Mouse (Mus musculus): ENCODE data around the gene Mpped2. TPM values are rescaled to one million over a fixed set of nuclear protein-coding genes. Genes with fewer than 3 reads are reported as not detected.

Gene Mpped2
- total and polyA plus RNA-seq, 3 experiments = 0.04 to 0.10 TPM; not detected in 1

GRCm38 (mm10) chr2:106798824-106799223 lies 105.8 kb downstream of the Mpped2 start:
- Histone ChIP-seq H3K27ac (ENCODE audit: control insufficient read depth, low read depth, low read length) (no peak overlapping the region), H3K9me3 (replicated peaks; ENCODE audit: insufficient read depth, low read length) (no peaks in the 10 kb centered on the region), H3K36me3 (ENCODE audit: control insufficient read depth in 1 of 2, insufficient read depth in 2 of 2, low read length in 2 of 2) (no peaks in the 10 kb centered on the region), H3K4me1 (ENCODE audit: control insufficient read depth in 1 of 2, insufficient read depth in 2 of 2, low read length in 2 of 2) (no peaks in the 10 kb centered on the region), H3K79me2 (ENCODE audit: control insufficient read depth, insufficient read depth, low read length, poor library complexity) (no peaks in the 10 kb centered on the region), H3K9ac (ENCODE audit: control insufficient read depth, low read depth, low read length, poor library complexity, severe bottlenecking) (no peak overlapping the region), H3K4me3 (ENCODE audit: control insufficient read depth in 1 of 2, insufficient read depth in 1 of 2, low read depth in 2 of 2, low read length in 2 of 2) (no peak overlapping the region), H3K27me3 (ENCODE audit: control insufficient read depth in 1 of 2, insufficient read depth in 2 of 2, low read length in 2 of 2) (no peaks in the 10 kb centered on the region; a peak in 1 of 4 replicates)
- no peak for DNase-seq (ENCODE audit: low read depth, low spot score)
- no peak for TF ChIP-seq RAD21 (IDR thresholded peaks at IDR 0.05; ENCODE audit: low read depth, low read length)
- no peak for TF ChIP-seq GATA1 (IDR thresholded peaks at IDR 0.05; ENCODE audit: low read depth, low read length)
- TF ChIP-seq TBP (IDR thresholded peaks at IDR 0.05; ENCODE audit: low read depth, low read length) = no peak
- no peak for TF ChIP-seq POLR2A (IDR thresholded peaks at IDR 0.05; ENCODE audit: control insufficient read depth in 1 of 2, insufficient read depth in 1 of 2, low read depth in 1 of 2, low read length in 2 of 2, poor library complexity in 1 of 2)
- TF ChIP-seq CTCF (IDR thresholded peaks at IDR 0.05 in 2 of 3, conservative IDR thresholded peaks at IDR 0.05 in 1 of 3; ENCODE audit: control insufficient read depth in 1 of 3, insufficient read depth in 1 of 3, low read depth in 2 of 3, low read length in 3 of 3, poor library complexity in 1 of 3, severe bottlenecking in 1 of 3) = no peak
- TF ChIP-seq BHLHE40 (IDR thresholded peaks at IDR 0.05; ENCODE audit: borderline replicate concordance, low read depth, low read length) = no peak
- TF ChIP-seq HCFC1 (IDR thresholded peaks at IDR 0.05; ENCODE audit: low read depth, low read length) = no peak
- TF ChIP-seq SMC3 (IDR thresholded peaks at IDR 0.05; ENCODE audit: low read depth, low read length) = no peak
- no peak for TF ChIP-seq RCOR1 (IDR thresholded peaks at IDR 0.05; ENCODE audit: low read depth, low read length)
- TF ChIP-seq ELF1 (IDR thresholded peaks at IDR 0.05; ENCODE audit: low read depth, low read length) = no peak
- no peak for TF ChIP-seq ZNF384 (IDR thresholded peaks at IDR 0.05; ENCODE audit: low read depth, low read length)

GRCm38 (mm10) chr2:106815898-106816297 lies 122.8 kb downstream of the Mpped2 start:
- TF ChIP-seq USF2 (IDR thresholded peaks at IDR 0.05; ENCODE audit: borderline replicate concordance in 1 of 2, insufficient read depth in 1 of 2, low read depth in 1 of 2, low read length in 2 of 2) (no peak), NRF1 (IDR thresholded peaks at IDR 0.05; ENCODE audit: insufficient read depth, low read depth, low read length, poor library complexity, severe bottlenecking) (no peak), MAZ (IDR thresholded peaks at IDR 0.05; ENCODE audit: low read depth, low read length) (no peak), CTCF (IDR thresholded peaks at IDR 0.05 in 2 of 3, conservative IDR thresholded peaks at IDR 0.05 in 1 of 3; ENCODE audit: control insufficient read depth in 1 of 3, insufficient read depth in 1 of 3, low read depth in 2 of 3, low read length in 3 of 3, poor library complexity in 1 of 3, severe bottlenecking in 1 of 3) (no peak), ZMIZ1 (IDR thresholded peaks at IDR 0.05; ENCODE audit: low read depth, low read length) (no peak), KAT2A (conservative IDR thresholded peaks at IDR 0.05; ENCODE audit: low read depth, low read length) (no peak), TAL1 (IDR thresholded peaks at IDR 0.05; ENCODE audit: low read length) (no peak), ZNF384 (IDR thresholded peaks at IDR 0.05; ENCODE audit: low read depth, low read length) (no peak), MYB (IDR thresholded peaks at IDR 0.05; ENCODE audit: low read depth, low read length) (no peak), GABPA (IDR thresholded peaks at IDR 0.05; ENCODE audit: low read depth, low read length) (no peak), POLR2A (IDR thresholded peaks at IDR 0.05; ENCODE audit: control insufficient read depth in 1 of 2, insufficient read depth in 1 of 2, low read depth in 1 of 2, low read length in 2 of 2, poor library complexity in 1 of 2) (no peak)
- Histone ChIP-seq H3K4me3 (ENCODE audit: control insufficient read depth in 1 of 2, insufficient read depth in 1 of 2, low read depth in 2 of 2, low read length in 2 of 2) (no peak overlapping the region), H3K4me1 (ENCODE audit: control insufficient read depth in 1 of 2, insufficient read depth in 2 of 2, low read length in 2 of 2) (no peaks in the 10 kb centered on the region), H3K9me3 (replicated peaks; ENCODE audit: insufficient read depth, low read length) (no peaks in the 10 kb centered on the region), H3K9ac (ENCODE audit: control insufficient read depth, low read depth, low read length, poor library complexity, severe bottlenecking) (no peak overlapping the region), H3K36me3 (ENCODE audit: control insufficient read depth in 1 of 2, insufficient read depth in 2 of 2, low read length in 2 of 2) (no peaks in the 10 kb centered on the region), H3K27me3 (ENCODE audit: control insufficient read depth in 1 of 2, insufficient read depth in 2 of 2, low read length in 2 of 2) (no peaks in the 10 kb centered on the region), H3K79me2 (ENCODE audit: control insufficient read depth, insufficient read depth, low read length, poor library complexity) (no peaks in the 10 kb centered on the region), H3K27ac (ENCODE audit: control insufficient read depth, low read depth, low read length) (no peak overlapping the region)
- no peak for DNase-seq (ENCODE audit: low read depth, low spot score)
